In the genomic region with DNA sequence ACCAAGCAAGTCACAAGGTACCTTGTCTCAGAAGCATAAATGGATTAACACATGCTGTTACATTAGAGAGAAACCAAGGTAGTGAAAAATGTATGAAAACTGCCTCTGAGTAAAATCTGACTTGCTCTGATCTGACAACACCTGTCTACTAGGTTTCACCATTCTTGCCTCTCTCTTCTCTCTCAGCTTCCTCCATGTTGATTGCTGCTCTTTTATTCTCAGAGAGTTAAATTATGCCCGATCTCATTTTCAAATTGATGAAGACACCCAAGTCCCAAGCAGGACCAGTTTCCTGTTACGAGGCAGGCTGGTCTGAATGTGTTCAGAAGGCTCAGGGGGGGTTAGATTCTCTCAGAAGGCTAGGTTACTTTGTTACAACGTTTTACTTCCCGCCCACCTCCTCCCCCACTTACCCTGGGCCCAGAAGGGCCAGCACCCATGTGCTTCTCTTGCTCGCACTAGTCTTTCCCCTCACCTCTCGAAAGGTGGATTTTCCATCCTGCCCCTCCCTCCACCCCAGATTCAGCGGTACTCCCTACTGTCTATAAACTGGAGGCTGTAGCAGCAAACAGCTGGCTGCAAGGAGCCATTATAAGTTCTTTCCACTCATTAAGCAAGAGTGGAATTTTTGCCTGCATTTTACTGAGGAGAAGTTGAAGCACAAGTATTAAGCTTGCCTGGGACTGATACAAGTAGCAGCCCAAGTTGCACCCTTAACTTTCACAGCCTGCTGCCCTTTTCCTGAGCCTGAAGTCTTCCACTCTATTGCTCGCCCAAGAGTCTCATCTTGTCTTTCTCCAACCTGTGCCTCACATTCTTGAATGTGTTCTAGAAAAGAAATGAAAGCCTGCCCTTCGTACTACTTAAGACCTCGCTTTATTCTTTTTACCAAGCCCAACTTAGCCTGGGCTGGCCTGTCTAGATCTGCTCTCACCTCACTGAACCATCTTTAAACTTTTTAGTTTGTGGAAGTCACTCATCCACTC, we compare ENCODE assay signal across 8 mouse cellular contexts. TPM values are rescaled to one million over a fixed set of nuclear protein-coding genes. Genes with fewer than 3 reads are reported as not detected.
A peak's percentile ranks its signal among the peaks of the same experiment; 100 is the strongest.
DNase-seq lines count a peak whose midpoint lies in the region; ATAC-seq and TF ChIP-seq lines count a peak whose summit lies in the region.

No protein-coding gene starts in this region.

- intact Hi-C loops in gastrocnemius, postnatal 36 days (cut with DNase I) = loop anchor here (5.0 kb wide), 1 partner anchor 37 kb away; no protein-coding TSS in a partner anchor

- no peaks in the 10 kb centered on the region for H3K27me3 ChIP-seq in forebrain, embryonic 10.5 days (ENCODE audit: poor library complexity, severe bottlenecking)
- no peaks in the 10 kb centered on the region for H3K27me3 ChIP-seq in kidney, embryonic 15.5 days
- no peaks in the 10 kb centered on the region for H3K27me3 ChIP-seq in neural tube, embryonic 13.5 days

- no peak overlapping the region for H3K27ac ChIP-seq in layer of hippocampus, adult 2 months
- H3K27ac ChIP-seq in forebrain, embryonic 10.5 days = peak overlapping the region; percentile 99
- H3K27ac ChIP-seq in kidney, embryonic 15.5 days = peak overlapping the region; percentile 95
- no peak overlapping the region for H3K27ac ChIP-seq in neural tube, embryonic 13.5 days (replicated peaks)

- H3K4me1 ChIP-seq in forebrain, embryonic 10.5 days = peaks cover 37% of the 10 kb centered on the region
- H3K4me1 ChIP-seq in kidney, embryonic 15.5 days = peaks cover 27% of the 10 kb centered on the region
- peaks cover 29% of the 10 kb centered on the region for H3K4me1 ChIP-seq in neural tube, embryonic 13.5 days (replicated peaks)

- H3K4me3 ChIP-seq in layer of hippocampus, adult 2 months = peak overlapping the region; percentile 74; the same call in 1 of the 2 replicates
- H3K4me3 ChIP-seq in forebrain, embryonic 10.5 days = peak overlapping the region; percentile 98
- H3K4me3 ChIP-seq in kidney, embryonic 15.5 days (replicated peaks) = peak overlapping the region; percentile 59
- peak overlapping the region; percentile 96 for H3K4me3 ChIP-seq in neural tube, embryonic 13.5 days

- H3K36me3 ChIP-seq in forebrain, embryonic 10.5 days (replicated peaks) = peaks cover 17% of the 10 kb centered on the region
- peaks cover 4% of the 10 kb centered on the region; the same call in 1 of the 2 replicates for H3K36me3 ChIP-seq in kidney, embryonic 15.5 days
- H3K36me3 ChIP-seq in neural tube, embryonic 13.5 days = no peaks in the 10 kb centered on the region

- WGBS in forebrain, embryonic 10.5 days = 52% methylated on average over 10 of the region's 10 CpGs
- WGBS in kidney, embryonic 15.5 days = 35% methylated on average over 10 of the region's 10 CpGs
- WGBS in neural tube, embryonic 13.5 days = 44% methylated on average over 10 of the region's 10 CpGs

- TF ChIP-seq CTCF in layer of hippocampus, adult 2 months (conservative IDR thresholded peaks at IDR 0.05) = no peak

- no peak for ATAC-seq in kidney, embryonic 15.5 days (replicated peaks; ENCODE audit: low FRiP score)
- ATAC-seq in neural tube, embryonic 13.5 days (ENCODE audit: low read depth) = no peak

- DNase-seq in layer of hippocampus, adult 2 months (ENCODE audit: low spot score in 2 of 2) = no peak
- DNase-seq in layer of hippocampus, adult 8-10 months (ENCODE audit: low spot score in 2 of 2) = no peak
- no peak for DNase-seq in forebrain, embryonic 10.5 days (ENCODE audit: extremely low spot score, low spot score)
- DNase-seq in cerebellum, adult 9-10 months = no peak
- no peak for DNase-seq in adrenal gland, adult 2 months
- DNase-seq in gastrocnemius, postnatal 36 days = no peak

- H3K4me2 ChIP-seq in kidney, embryonic 15.5 days = peak overlapping the region; percentile 75
- H3K4me2 ChIP-seq in neural tube, embryonic 13.5 days = peak overlapping the region; percentile 90

- peak overlapping the region; percentile 79 for H3K9ac ChIP-seq in kidney, embryonic 15.5 days
- H3K9ac ChIP-seq in neural tube, embryonic 13.5 days = peak overlapping the region; percentile 82

- H3K9me3 ChIP-seq in forebrain, embryonic 10.5 days = 0 out of 2 replicates have a peak, but pooled peaks cover 2% of the 10 kb centered on the region
- no peaks in the 10 kb centered on the region for H3K9me3 ChIP-seq in kidney, embryonic 15.5 days (replicated peaks)
- no peaks in the 10 kb centered on the region for H3K9me3 ChIP-seq in neural tube, embryonic 13.5 days

RNA-seq across cellular contexts. Expression of a gene that starts 1.2 kb away (rescaled TPM):
- 1 to 10 TPM; 4.7 to 4.8 TPM for total RNA-seq in layer of hippocampus, adult 2 months (2021)
- 1 to 10 TPM; 2.7 to 4.6 (median 3.6) TPM for total RNA-seq in layer of hippocampus, adult 8-10 months (2022)
- polyA plus RNA-seq in forebrain, embryonic 10.5 days (2016; fragmentation: Nextera tagmentation; extraction: Ambion mirVana) = 28.0 and 28.1 TPM in 2 replicates
- polyA plus RNA-seq in kidney, embryonic 15.5 days (2015; fragmentation: Nextera tagmentation; extraction: Ambion mirVana) = 21.0 and 22.9 TPM in 2 replicates
- 11.7 and 13.5 TPM in 2 replicates for polyA plus RNA-seq in neural tube, embryonic 13.5 days (2015; fragmentation: Nextera tagmentation; extraction: Ambion mirVana)
- total RNA-seq in adrenal gland, adult 2 months (2021) = 1 to 10 TPM; 3.4 to 4.9 TPM
- 0.88 and 1.0 TPM in 2 replicates for polyA plus RNA-seq in adrenal gland, adult 2 months (2012; rRNA removed)
- 1 to 10 TPM; 3.5 to 3.6 TPM for total RNA-seq in gastrocnemius, postnatal 36 days (2021)

RNA-seq across cellular contexts. Expression of a gene that starts 57.1 kb away (rescaled TPM):
- total RNA-seq in layer of hippocampus, adult 2 months (2021) = not detected
- total RNA-seq in layer of hippocampus, adult 8-10 months (2022) = not detected
- polyA plus RNA-seq in forebrain, embryonic 10.5 days (2016; fragmentation: Nextera tagmentation; extraction: Ambion mirVana) = 0.11 and 0.17 TPM in 2 replicates
- polyA plus RNA-seq in kidney, embryonic 15.5 days (2015; fragmentation: Nextera tagmentation; extraction: Ambion mirVana) = 0.39 and 0.59 TPM in 2 replicates
- not detected in 2 replicates for polyA plus RNA-seq in neural tube, embryonic 13.5 days (2015; fragmentation: Nextera tagmentation; extraction: Ambion mirVana)
- total RNA-seq in adrenal gland, adult 2 months (2021) = not detected
- 0.07 TPM in 1 of 2 replicates, not detected in the other for polyA plus RNA-seq in adrenal gland, adult 2 months (2012; rRNA removed)
- total RNA-seq in gastrocnemius, postnatal 36 days (2021) = not detected

Comparison
In these comparisons a context has a peak if more than half of its experiments do, and no peak if none do; other contexts are left out.
1. H3K27ac ChIP-seq: peak in forebrain, embryonic 10.5 days (single experiment) and kidney, embryonic 15.5 days (single experiment); none in layer of hippocampus, adult 2 months (single experiment) and neural tube, embryonic 13.5 days (single experiment).
2. Peak in every context shown above with its lines, with median percentiles within 50 percentile points of each other: H3K4me3 ChIP-seq.